13 mouse cellular contexts compared by ENCODE assay signal in genomic region chr7:63985266-63985665, GRCm38 (mm10).
"Had no signal": no experiment of that assay in that cellular context is flagged by ENCODE, and none has a peak within 500 bp of the region (broad histone marks: within the 10 kb centered on the region; RNA-seq: fewer than 3 reads in every experiment).

No protein-coding gene starts in this region.

- H3K4me3 ChIP-seq: limb, embryonic 12.5 days; liver, embryonic 13.5 days; midbrain, embryonic 15.5 days had no signal

- H3K36me3 ChIP-seq: limb, embryonic 12.5 days; liver, embryonic 13.5 days; midbrain, embryonic 15.5 days had no signal

- ATAC-seq: intestine, postnatal 0 days; lung, postnatal 0 days had no signal

- H3K4me2 ChIP-seq: limb, embryonic 12.5 days; liver, embryonic 13.5 days; midbrain, embryonic 15.5 days had no signal

- H3K27ac ChIP-seq: limb, embryonic 12.5 days; liver, embryonic 13.5 days; midbrain, embryonic 15.5 days; stomach, postnatal 0 days had no signal

- H3K27me3 ChIP-seq: limb, embryonic 12.5 days; liver, embryonic 13.5 days; midbrain, embryonic 15.5 days had no signal

- H3K9ac ChIP-seq: limb, embryonic 12.5 days; liver, embryonic 13.5 days; midbrain, embryonic 15.5 days had no signal

- H3K9me3 ChIP-seq: limb, embryonic 12.5 days; liver, embryonic 13.5 days; midbrain, embryonic 15.5 days had no signal

- DNase-seq: kidney, adult 8-10 months; kidney, postnatal 25 days; layer of hippocampus, adult 9-11 months; liver; liver, embryonic 13.5 days; lung, adult 2 months; lung, postnatal 36 days; right cerebral cortex, postnatal 14 days had no signal
